In genomic region chr11:76562165-76562564, GRCm38 (mm10) we compare ENCODE assay signal across 18 mouse cellular contexts. TPM values are rescaled to one million over a fixed set of nuclear protein-coding genes. Genes with fewer than 3 reads are reported as not detected.
A peak's percentile ranks its signal among the peaks of the same experiment; 100 is the strongest.
DNase-seq lines count a peak whose midpoint lies in the region; ATAC-seq and TF ChIP-seq lines count a peak whose summit lies in the region.
"Had no signal": no experiment of that assay in that cellular context is flagged by ENCODE, and none has a peak within 500 bp of the region (broad histone marks: within the 10 kb centered on the region; RNA-seq: fewer than 3 reads in every experiment).

No protein-coding gene starts in this region.

- peaks cover 40% of the 10 kb centered on the region for H3K4me1 ChIP-seq in neural tube, embryonic 15.5 days
- peaks cover 77% of the 10 kb centered on the region for H3K4me1 ChIP-seq in bone marrow macrophage, adult 2 months (ENCODE audit: control insufficient read depth, insufficient read depth, low read length)
- H3K4me1 ChIP-seq: liver, embryonic 13.5 days; lung, embryonic 15.5 days had no signal

- H3K27me3 ChIP-seq in neural tube, embryonic 15.5 days (replicated peaks): no peaks in the 10 kb centered on the region
- H3K27me3 ChIP-seq: hindbrain, embryonic 12.5 days; kidney, embryonic 15.5 days; limb, embryonic 12.5 days; lung, embryonic 15.5 days had no signal

- no peaks in the 10 kb centered on the region for H3K9me3 ChIP-seq in neural tube, embryonic 15.5 days (replicated peaks)
- H3K9me3 ChIP-seq: G1E; hindbrain, embryonic 12.5 days; kidney, embryonic 15.5 days; limb, embryonic 12.5 days; liver, embryonic 13.5 days; lung, embryonic 15.5 days had no signal

- no peak overlapping the region for H3K4me3 ChIP-seq in neural tube, embryonic 15.5 days (replicated peaks)
- no peak overlapping the region for H3K4me3 ChIP-seq in bone marrow macrophage, adult 2 months (ENCODE audit: insufficient read depth, low read length)
- H3K4me3 ChIP-seq: hindbrain, embryonic 12.5 days; kidney, embryonic 15.5 days; limb, embryonic 12.5 days; liver, embryonic 13.5 days; lung, embryonic 15.5 days had no signal

- H3K4me2 ChIP-seq in neural tube, embryonic 15.5 days: no peak overlapping the region
- H3K4me2 ChIP-seq: hindbrain, embryonic 12.5 days; kidney, embryonic 15.5 days; limb, embryonic 12.5 days; liver, embryonic 13.5 days; lung, embryonic 15.5 days had no signal

- TF ChIP-seq POLR2A in bone marrow macrophage, adult 2 months (IDR thresholded peaks at IDR 0.05; ENCODE audit: borderline replicate concordance, low read depth, low read length): no peak

- no peaks in the 10 kb centered on the region for H3K36me3 ChIP-seq in neural tube, embryonic 15.5 days
- H3K36me3 ChIP-seq: G1E; hindbrain, embryonic 12.5 days; liver, embryonic 13.5 days; lung, embryonic 15.5 days had no signal

- TF ChIP-seq CTCF in bone marrow macrophage, adult 2 months (IDR thresholded peaks at IDR 0.05; ENCODE audit: low read depth, low read length): no peak

- H3K9ac ChIP-seq in neural tube, embryonic 15.5 days (replicated peaks): no peak overlapping the region
- H3K9ac ChIP-seq: hindbrain, embryonic 12.5 days; kidney, embryonic 15.5 days; limb, embryonic 12.5 days; liver, embryonic 13.5 days; lung, embryonic 15.5 days had no signal

- ATAC-seq in neural tube, embryonic 15.5 days (ENCODE audit: low FRiP score): 0 out of 2 replicates have a peak, but pooled peaks have one; percentile 7
- no peak for ATAC-seq in granulocyte monocyte progenitor cell, adult 5-6 weeks (replicated peaks; ENCODE audit: poor library complexity, severe bottlenecking)
- ATAC-seq: midbrain, embryonic 16.5 days had no signal

- 40% methylated on average over 4 of the region's 4 CpGs for WGBS in neural tube, embryonic 15.5 days

- peak; percentile 29 for DNase-seq in adrenal gland, postnatal 14 days
- no peak for DNase-seq in adrenal gland, adult 8-10 months
- no peak for DNase-seq in neural tube, embryonic 10.5 days (ENCODE audit: extremely low spot score, low spot score)
- no peak for DNase-seq in lung, postnatal 14 days
- DNase-seq: B cell, adult 2 months; gastrocnemius, postnatal 10 days; liver, embryonic 13.5 days; right cerebral cortex, postnatal 4 days; thymus, postnatal 25 days had no signal

- H3K27ac ChIP-seq in neural tube, embryonic 15.5 days (replicated peaks): 0 out of 2 replicates have a peak overlapping the region, but pooled peaks have one; percentile 35
- peak overlapping the region; percentile 82 for H3K27ac ChIP-seq in bone marrow macrophage, adult 2 months (ENCODE audit: insufficient read depth, low read depth, low read length)
- H3K27ac ChIP-seq: hindbrain, embryonic 12.5 days; kidney, embryonic 15.5 days; limb, embryonic 12.5 days; liver, embryonic 13.5 days; lung, embryonic 15.5 days had no signal

RNA-seq across cellular contexts. Expression of gene Abr, which starts 59.9 kb away (rescaled TPM):
- 44.2 and 49.0 TPM in 2 replicates for total RNA-seq in adrenal gland, postnatal 14 days (2021)
- total RNA-seq in adrenal gland, adult 8-10 months (2022): 100 to 1,000 TPM in 2 of 4 experiments, 10 to 100 TPM in 2; 69.2 to 138 (median 95.9) TPM
- polyA plus RNA-seq in neural tube, embryonic 15.5 days (2015; fragmentation: Nextera tagmentation; extraction: Ambion mirVana): 73.5 and 88.3 TPM in 2 replicates
- polyA plus RNA-seq in bone marrow macrophage, adult 2 months (2012; ENCODE audit: insufficient read depth, insufficient read length, missing spikeins): 145 and 158 TPM in 2 replicates
- 39.3 and 53.0 TPM in 2 replicates for total RNA-seq in granulocyte monocyte progenitor cell, adult 5-6 weeks (2014; fragmentation: Nextera tagmentation)
- 48.2 and 54.3 TPM in 2 replicates for total RNA-seq in granulocyte monocyte progenitor cell, adult 5-6 weeks (2017)
- polyA plus RNA-seq: G1E had no signal
